Mouse (Mus musculus) cerebellum, postnatal 10 days (tissue): ENCODE measurements around the gene Rab30.

Experiments used
- DNase-seq, 2 experiments: peaks; one replicate each; pipeline ENCODE4 v3.0.0; 2021; ENCODE audit warnings: mixed read lengths in 2 of 2

The Rab30 gene

GRCm38 (mm10) chr7:92799665-92800595 is 58.5 kb downstream of the Rab30 start:
- DNase-seq: no peak

- DNase-seq: no peak
These were observed 60.8 kb downstream of the Rab30 start for GRCm38 (mm10) chr7:92802158-92802557.

- DNase-seq: no peak
These were observed 61.8 kb downstream of the Rab30 start for GRCm38 (mm10) chr7:92803191-92803590.

- DNase-seq: peak; percentile 33 to 36
These were observed 63.7 kb downstream of the Rab30 start for GRCm38 (mm10) chr7:92804919-92805668.

GRCm38 (mm10) chr7:92806512-92807188 is 65.2 kb downstream of the Rab30 start:
- DNase-seq: peak; percentile 72 to 80

- peak; percentile 59 to 70 for DNase-seq
These were observed 66.1 kb downstream of the Rab30 start for GRCm38 (mm10) chr7:92807482-92807881.

- no peak for DNase-seq
These were observed 70.4 kb downstream of the Rab30 start for GRCm38 (mm10) chr7:92811667-92812279.

GRCm38 (mm10) chr7:92817242-92817641 is 75.8 kb downstream of the Rab30 start:
- DNase-seq: no peak

GRCm38 (mm10) chr7:92817886-92818285 is 76.5 kb downstream of the Rab30 start:
- no peak for DNase-seq

- no peak for DNase-seq
These were observed 78.3 kb downstream of the Rab30 start for GRCm38 (mm10) chr7:92819656-92820055.

- no peak for DNase-seq
These were observed 79.0 kb downstream of the Rab30 start for GRCm38 (mm10) chr7:92820410-92820809.

GRCm38 (mm10) chr7:92820941-92821465 is 79.6 kb downstream of the Rab30 start:
- peak; percentile 29 to 36 for DNase-seq

GRCm38 (mm10) chr7:92821871-92822270 is 80.5 kb downstream of the Rab30 start:
- no peak for DNase-seq

GRCm38 (mm10) chr7:92822409-92823101 is 81.2 kb downstream of the Rab30 start:
- DNase-seq: no peak

GRCm38 (mm10) chr7:92826248-92826647 is 84.8 kb downstream of the Rab30 start:
- no peak for DNase-seq

- DNase-seq: peak; percentile 50 to 57
These were observed 86.6 kb downstream of the Rab30 start for GRCm38 (mm10) chr7:92827981-92828380.

- no peak for DNase-seq
These were observed 91.0 kb downstream of the Rab30 start for GRCm38 (mm10) chr7:92832395-92832794.

- DNase-seq: no peak
These were observed 93.0 kb downstream of the Rab30 start for GRCm38 (mm10) chr7:92834391-92834790.

GRCm38 (mm10) chr7:92836447-92836846 is 95.0 kb downstream of the Rab30 start:
- DNase-seq: no peak

- DNase-seq: no peak
These were observed 95.8 kb downstream of the Rab30 start for GRCm38 (mm10) chr7:92837226-92837625.

GRCm38 (mm10) chr7:92837907-92838306 is 96.5 kb downstream of the Rab30 start:
- no peak for DNase-seq

GRCm38 (mm10) chr7:92842254-92842653 is 100.9 kb downstream of the Rab30 start:
- DNase-seq: no peak
